Mouse (Mus musculus) liver, embryonic 12.5 days (tissue): ENCODE measurements around the gene AC129217.1. TPM values are rescaled to one million over a fixed set of nuclear protein-coding genes. Genes with fewer than 3 reads are reported as not detected.

ENCODE experiments used
- ATAC-seq: fragments of 200-750 bp; cut with Nextera tagmentation; 2 replicates; pipeline ENCODE4 v1.8.0; 2017; ENCODE audit warnings: moderate number of reproducible peaks, mild to moderate bottlenecking, moderate library complexity
- H3K27ac ChIP-seq: fragments of 300-500 bp; sonication (generic); 2 replicates; pipeline ENCODE4 v1.5.1; 2016; ENCODE audit warnings: mild to moderate bottlenecking
- H3K27me3 ChIP-seq: fragments of 300-500 bp; sonication (generic); replicated peaks from 2 replicates; pipeline ENCODE4 v1.6.1; 2016; ENCODE audit warnings: mild to moderate bottlenecking, moderate library complexity
- H3K36me3 ChIP-seq: fragments of 300-500 bp; sonication (generic); 2 replicates; pipeline ENCODE4 v1.6.1; 2016; ENCODE audit warnings: mild to moderate bottlenecking, moderate library complexity
- H3K4me1 ChIP-seq: fragments of 300-500 bp; sonication (generic); 2 replicates; pipeline ENCODE4 v1.6.1; 2016
- H3K4me2 ChIP-seq: fragments of 300-500 bp; sonication (generic); 2 replicates; pipeline ENCODE4 v1.6.1; 2016; ENCODE audit warnings: mild to moderate bottlenecking, moderate library complexity
- H3K4me3 ChIP-seq: fragments of 300-500 bp; sonication (generic); 2 replicates; pipeline ENCODE4 v1.5.1; 2016; ENCODE audit warnings: mild to moderate bottlenecking, moderate library complexity
- H3K9ac ChIP-seq: fragments of 300-500 bp; sonication (generic); 2 replicates; pipeline ENCODE4 v1.6.1; 2016; ENCODE audit warnings: mild to moderate bottlenecking, moderate library complexity
- H3K9me3 ChIP-seq: fragments of 300-500 bp; sonication (generic); replicated peaks from 2 replicates; pipeline ENCODE4 v1.6.1; 2016; ENCODE audit warnings: mild to moderate bottlenecking, moderate library complexity
- WGBS: fragments of 180-500 bp; shearing (Covaris S2); methylation state at CpG from one replicate; pipeline ENCODE4 v1.1.7; 2016; ENCODE audit not compliant: insufficient replicate concordance; 5-methylcytosine and 5-hydroxymethylcytosine counted together
- polyA plus RNA-seq: library from polyadenylated mRNA; unstranded; fragments of >200 nt; fragmentation: Nextera tagmentation; extraction: Ambion mirVana; gene quantifications from 2 replicates; pipeline ENCODE4 v1.2.1, GENCODE M21; 2016

Gene AC129217.1
- polyA plus RNA-seq: 0.26 TPM in 1 of 2 replicates, not detected in the other

GRCm38 (mm10) chr19:8829660-8830059 lies at the start of gene AC129217.1:
AC129217.1 (plus strand) TSS chr19:8829773.
- H3K4me2 ChIP-seq: no peak within 1 kb of the TSS
- H3K36me3 ChIP-seq: peaks cover 99% of the 10 kb centered on the region
- WGBS: 57% methylated on average over 8 of the region's 8 CpGs
- H3K9me3 ChIP-seq: no peaks in the 10 kb centered on the region
- no peak within 1 kb of the TSS for H3K9ac ChIP-seq
- H3K27ac ChIP-seq: no peak within 1 kb of the TSS
- no peaks in the 10 kb centered on the region for H3K27me3 ChIP-seq
- H3K4me3 ChIP-seq: no peak within 1 kb of the TSS
- peaks cover 10% of the 10 kb centered on the region; the same call in 1 of the 2 replicates for H3K4me1 ChIP-seq
- no peak for ATAC-seq

GRCm38 (mm10) chr19:8786008-8786781 lies 43.4 kb upstream of the AC129217.1 start, which contains the start of gene Taf6l:
Taf6l (minus strand) TSS chr19:8786417.
- H3K9me3 ChIP-seq: no peaks in the 10 kb centered on the region
- peak within 1 kb of the TSS; percentile 82 for H3K27ac ChIP-seq
- H3K9ac ChIP-seq: peak within 1 kb of the TSS; percentile 80
- peak within 1 kb of the TSS; percentile 73 for H3K4me3 ChIP-seq
- peaks cover 35% of the 10 kb centered on the region for H3K36me3 ChIP-seq
- H3K27me3 ChIP-seq: no peaks in the 10 kb centered on the region
- peaks cover 17% of the 10 kb centered on the region for H3K4me1 ChIP-seq
- WGBS: under 1% methylated on average over 32 of the region's 32 CpGs
- peak within 1 kb of the TSS; percentile 74 for H3K4me2 ChIP-seq
- peak; percentile 99 for ATAC-seq

- no peak for ATAC-seq
Observed at GRCm38 (mm10) chr19:8788521-8788920, 41.1 kb upstream of the AC129217.1 start.

GRCm38 (mm10) chr19:8789171-8789570 lies 40.4 kb upstream of the AC129217.1 start:
- Histone ChIP-seq H3K4me3 (no peak overlapping the region), H3K27me3 (no peaks in the 10 kb centered on the region), H3K4me1 (peaks cover 17% of the 10 kb centered on the region), H3K4me2 (no peak overlapping the region), H3K36me3 (peaks cover 26% of the 10 kb centered on the region), H3K27ac (0 out of 2 replicates have a peak overlapping the region, but pooled peaks have one; percentile 7), H3K9ac (no peak overlapping the region), H3K9me3 (peaks cover 9% of the 10 kb centered on the region; the same call in 1 of the 2 replicates)
- no peak for ATAC-seq
- 61% methylated on average over 1 of the region's 1 CpGs for WGBS

More at GRCm38 (mm10) chr19:8788521-8788920, 41.1 kb upstream of the AC129217.1 start:
- Histone ChIP-seq H3K9ac (no peak overlapping the region), H3K36me3 (peaks cover 26% of the 10 kb centered on the region), H3K27ac (0 out of 2 replicates have a peak overlapping the region, but pooled peaks have one; percentile 7), H3K27me3 (no peaks in the 10 kb centered on the region), H3K4me1 (peaks cover 17% of the 10 kb centered on the region), H3K4me2 (no peak overlapping the region), H3K4me3 (no peak overlapping the region), H3K9me3 (peaks cover 6% of the 10 kb centered on the region; the same call in 1 of the 2 replicates)
- 46% methylated on average over 3 of the region's 3 CpGs for WGBS

- Histone ChIP-seq H3K36me3 (peaks cover 36% of the 10 kb centered on the region), H3K9me3 (peaks cover 9% of the 10 kb centered on the region; the same call in 1 of the 2 replicates), H3K4me3 (no peak overlapping the region), H3K4me2 (no peak overlapping the region), H3K4me1 (peaks cover 12% of the 10 kb centered on the region), H3K27me3 (no peaks in the 10 kb centered on the region), H3K9ac (no peak overlapping the region), H3K27ac (no peak overlapping the region)
- ATAC-seq: no peak
- 74% methylated on average over 7 of the region's 7 CpGs for WGBS
Observed at GRCm38 (mm10) chr19:8790171-8790570, 39.4 kb upstream of the AC129217.1 start.

- Histone ChIP-seq H3K27me3 (no peaks in the 10 kb centered on the region), H3K9me3 (peaks cover 4% of the 10 kb centered on the region; the same call in 1 of the 2 replicates), H3K4me1 (peaks cover 40% of the 10 kb centered on the region), H3K9ac (peak within 1 kb of the TSS; percentile 74), H3K27ac (peak within 1 kb of the TSS; percentile 72), H3K4me3 (peak within 1 kb of the TSS; percentile 76), H3K36me3 (peaks cover 30% of the 10 kb centered on the region), H3K4me2 (peak within 1 kb of the TSS; percentile 81)
- ATAC-seq: peak; percentile 64
- under 1% methylated on average over 25 of the region's 25 CpGs for WGBS
Observed at GRCm38 (mm10) chr19:8798264-8798946, 31.2 kb upstream of the AC129217.1 start, which contains the start of gene Polr2g. Polr2g (minus strand) TSS chr19:8798577.

GRCm38 (mm10) chr19:8798947-8799315 lies 30.6 kb upstream of the AC129217.1 start:
- Histone ChIP-seq H3K36me3 (peaks cover 25% of the 10 kb centered on the region), H3K9me3 (no peaks in the 10 kb centered on the region), H3K4me1 (peaks cover 45% of the 10 kb centered on the region), H3K4me2 (peak overlapping the region; percentile 81), H3K4me3 (peak overlapping the region; percentile 76), H3K9ac (peak overlapping the region; percentile 74; the same call in 1 of the 2 replicates), H3K27me3 (no peaks in the 10 kb centered on the region), H3K27ac (no peak overlapping the region)
- no peak for ATAC-seq

GRCm38 (mm10) chr19:8802130-8802821 lies 27.3 kb upstream of the AC129217.1 start, which contains the start of gene Zbtb3:
Zbtb3 (plus strand) TSS chr19:8802555.
- H3K9me3 ChIP-seq: no peaks in the 10 kb centered on the region
- peak within 1 kb of the TSS; percentile 81 for H3K4me2 ChIP-seq
- peak; percentile 96 for ATAC-seq
- peak within 1 kb of the TSS; percentile 83 for H3K27ac ChIP-seq
- H3K9ac ChIP-seq: peak within 1 kb of the TSS; percentile 68
- H3K36me3 ChIP-seq: peaks cover 24% of the 10 kb centered on the region
- H3K4me1 ChIP-seq: peaks cover 41% of the 10 kb centered on the region
- H3K27me3 ChIP-seq: no peaks in the 10 kb centered on the region
- H3K4me3 ChIP-seq: peak within 1 kb of the TSS; percentile 67
- WGBS: under 1% methylated on average over 30 of the region's 30 CpGs

- Histone ChIP-seq H3K4me3 (peak overlapping the region; percentile 67), H3K27me3 (no peaks in the 10 kb centered on the region), H3K4me1 (peaks cover 35% of the 10 kb centered on the region), H3K9me3 (no peaks in the 10 kb centered on the region), H3K27ac (peak overlapping the region; percentile 78), H3K9ac (peak overlapping the region; percentile 34), H3K36me3 (peaks cover 34% of the 10 kb centered on the region), H3K4me2 (peak overlapping the region; percentile 81)
- WGBS: 65% methylated on average over 9 of the region's 9 CpGs
- no peak for ATAC-seq
Observed at GRCm38 (mm10) chr19:8803204-8803780, 26.3 kb upstream of the AC129217.1 start.

- Histone ChIP-seq H3K4me1 (peaks cover 30% of the 10 kb centered on the region), H3K9me3 (no peaks in the 10 kb centered on the region), H3K27me3 (no peaks in the 10 kb centered on the region), H3K36me3 (peaks cover 42% of the 10 kb centered on the region), H3K27ac (peak overlapping the region; percentile 78), H3K4me3 (no peak overlapping the region), H3K9ac (no peak overlapping the region), H3K4me2 (peak overlapping the region; percentile 81; the same call in 1 of the 2 replicates)
- no peak for ATAC-seq
- 63% methylated on average over 11 of the region's 11 CpGs for WGBS
Observed at GRCm38 (mm10) chr19:8803879-8804660, 25.5 kb upstream of the AC129217.1 start.
